26 mouse cellular contexts compared by ENCODE assay signal in the genomic region with DNA sequence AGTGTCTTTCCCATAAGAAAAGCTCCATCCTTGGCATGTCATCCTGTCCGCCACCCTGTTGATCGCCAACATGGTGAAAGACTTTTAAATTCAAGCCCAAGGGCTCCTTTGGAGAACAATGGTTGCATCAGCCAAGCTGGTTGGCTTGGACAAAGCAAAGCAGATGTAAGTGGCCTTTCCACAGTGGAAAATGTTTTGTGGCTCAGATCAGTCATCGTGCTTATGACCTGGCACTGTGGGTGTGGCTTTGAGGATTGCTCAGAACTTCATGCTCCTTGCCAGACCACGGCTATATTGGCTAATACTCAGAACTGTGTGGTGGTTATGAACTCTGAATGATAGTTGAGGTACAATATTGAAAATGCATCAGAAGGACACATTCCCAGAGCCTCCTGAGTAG.
DNase-seq lines count a peak whose midpoint lies in the region; ATAC-seq and TF ChIP-seq lines count a peak whose summit lies in the region.
"Had no signal": no experiment of that assay in that cellular context is flagged by ENCODE, and none has a peak within 500 bp of the region (broad histone marks: within the 10 kb centered on the region; RNA-seq: fewer than 3 reads in every experiment).

No protein-coding gene starts in this region.

- no peaks in the 10 kb centered on the region for H3K36me3 ChIP-seq in lung, postnatal 0 days (ENCODE audit: insufficient read depth, low read length)
- H3K36me3 ChIP-seq in forebrain, embryonic 10.5 days (replicated peaks), result no peaks in the 10 kb centered on the region
- H3K36me3 ChIP-seq: G1E; limb, embryonic 13.5 days; liver, embryonic 12.5 days; midbrain, embryonic 15.5 days; neural tube, embryonic 12.5 days had no signal

- no peak overlapping the region for H3K4me2 ChIP-seq in lung, postnatal 0 days (replicated peaks; ENCODE audit: low read depth, low read length)
- H3K4me2 ChIP-seq: heart, embryonic 11.5 days; limb, embryonic 13.5 days; liver, embryonic 12.5 days; lung, embryonic 14.5 days; midbrain, embryonic 15.5 days; neural tube, embryonic 12.5 days had no signal

- no peaks in the 10 kb centered on the region for H3K9me3 ChIP-seq in lung, postnatal 0 days (ENCODE audit: low read length)
- H3K9me3 ChIP-seq in forebrain, embryonic 10.5 days, result no peaks in the 10 kb centered on the region
- H3K9me3 ChIP-seq: limb, embryonic 13.5 days; liver, embryonic 12.5 days; midbrain, embryonic 15.5 days; neural tube, embryonic 12.5 days had no signal

- no peak for TF ChIP-seq EP300 in lung, postnatal 0 days (IDR thresholded peaks at IDR 0.05)

- no peak overlapping the region for H3K27ac ChIP-seq in lung, postnatal 0 days (ENCODE audit: low read length)
- no peak overlapping the region for H3K27ac ChIP-seq in forebrain, embryonic 10.5 days
- H3K27ac ChIP-seq: hindbrain, postnatal 0 days; layer of hippocampus, adult 2 months; limb, embryonic 13.5 days; liver, embryonic 12.5 days; midbrain, embryonic 15.5 days; neural tube, embryonic 12.5 days had no signal

- WGBS in lung, postnatal 0 days, result 87% methylated on average over 4 of the region's 4 CpGs
- 89% methylated on average over 4 of the region's 4 CpGs for WGBS in forebrain, embryonic 10.5 days

- peak; percentile 53 for DNase-seq in lung, postnatal 36 days
- no peak for DNase-seq in lung, postnatal 0 days (ENCODE audit: low spot score)
- peak; percentile 88 for DNase-seq in Muller cell, postnatal 12 days (ENCODE audit: inconsistent ontology term)
- DNase-seq in adrenal gland, postnatal 25 days, result peak; percentile 11
- DNase-seq in forebrain, embryonic 10.5 days (ENCODE audit: extremely low spot score, low spot score), result no peak
- DNase-seq in frontal cortex, postnatal 14 days (ENCODE audit: low spot score in 2 of 2), result no peak
- DNase-seq: cerebellum, adult 2 months; cerebellum, postnatal 25 days; kidney, postnatal 25 days; layer of hippocampus, postnatal 36 days; lung, embryonic 14.5 days; right cerebral cortex, postnatal 14 days; thymus, postnatal 14 days had no signal

- no peak overlapping the region for H3K4me3 ChIP-seq in lung, postnatal 0 days (ENCODE audit: low read depth, low read length)
- H3K4me3 ChIP-seq in forebrain, embryonic 10.5 days, result no peak overlapping the region
- H3K4me3 ChIP-seq: layer of hippocampus, adult 2 months; limb, embryonic 13.5 days; liver, embryonic 12.5 days; midbrain, embryonic 15.5 days; neural tube, embryonic 12.5 days had no signal

- no peak overlapping the region for H3K9ac ChIP-seq in lung, postnatal 0 days (replicated peaks; ENCODE audit: low read depth)
- H3K9ac ChIP-seq: limb, embryonic 13.5 days; liver, embryonic 12.5 days; lung, embryonic 14.5 days; midbrain, embryonic 15.5 days; neural tube, embryonic 12.5 days had no signal

- no peak for TF ChIP-seq CTCF in lung, postnatal 0 days (IDR thresholded peaks at IDR 0.05)

- ATAC-seq in lung, postnatal 0 days, result no peak
- ATAC-seq in megakaryocyte progenitor cell, adult 5-6 weeks (replicated peaks; ENCODE audit: poor library complexity), result peak; percentile 88
- no peak for ATAC-seq in megakaryocyte-erythroid progenitor cell, adult 5-6 weeks (replicated peaks; ENCODE audit: low FRiP score, low TSS enrichment, poor library complexity, severe bottlenecking)
- ATAC-seq: activated CD4-positive, CD25-positive, alpha-beta regulatory T cell, adult 4 months; forebrain, embryonic 16.5 days; hindbrain, postnatal 0 days; intestine, embryonic 16.5 days; liver, embryonic 12.5 days; midbrain, embryonic 15.5 days had no signal

- no peaks in the 10 kb centered on the region for H3K27me3 ChIP-seq in lung, postnatal 0 days (replicated peaks; ENCODE audit: insufficient read depth, low read length)
- H3K27me3 ChIP-seq in forebrain, embryonic 10.5 days (ENCODE audit: poor library complexity, severe bottlenecking), result no peaks in the 10 kb centered on the region
- H3K27me3 ChIP-seq: limb, embryonic 13.5 days; liver, embryonic 12.5 days; midbrain, embryonic 15.5 days; neural tube, embryonic 12.5 days had no signal

- no peaks in the 10 kb centered on the region for H3K4me1 ChIP-seq in lung, postnatal 0 days (ENCODE audit: insufficient read depth, low read depth, low read length)
- H3K4me1 ChIP-seq in forebrain, embryonic 10.5 days, result no peaks in the 10 kb centered on the region
- H3K4me1 ChIP-seq: limb, embryonic 13.5 days; liver, embryonic 12.5 days; midbrain, embryonic 15.5 days; neural tube, embryonic 12.5 days had no signal

Comparison
In these comparisons a context has a peak if more than half of its experiments do, and no peak if none do; other contexts are left out.
1. DNase-seq: peak in lung, postnatal 36 days (single experiment), Muller cell, postnatal 12 days (single experiment) and adrenal gland, postnatal 25 days (single experiment); none in lung, postnatal 0 days (single experiment), forebrain, embryonic 10.5 days (single experiment) and frontal cortex, postnatal 14 days (0 of 2).